Mouse (Mus musculus) kidney, adult 2 months (tissue): ENCODE measurements at regions not wholly inside any gene's neighbourhood (a gene's known extent, or its start where the extent isn't known, plus 50 kb on each side); places are given as distances from the start of the nearest gene placed in this dataset.

Experiments used
- CTCF ChIP-seq: fragments of 200-500 bp; conservative IDR thresholded peaks from 2 replicates; pipeline ENCODE4 v1.5.1; 2011; ENCODE audit warnings: low read depth, mild to moderate bottlenecking, control low read depth, low read length, moderate library complexity, mixed read lengths; ENCODE audit not compliant: insufficient read depth, insufficient read length
- POLR2A ChIP-seq: fragments of 200-500 bp; IDR thresholded peaks from one replicate; pipeline ENCODE4 v1.6.1; 2011; ENCODE audit warnings: low read depth, low read length, control low read depth

GRCm38 (mm10) chr10:45763160-45763955, 185.7 kb downstream of the Hace1 start:
- no peak for TF ChIP-seq CTCF
- TF ChIP-seq POLR2A: no peak
